Mouse (Mus musculus): ENCODE measurements at regions not wholly inside any gene's neighbourhood (a gene's known extent, or its start where the extent isn't known, plus 50 kb on each side); places are given as distances from the start of the nearest gene placed in this dataset.

- no peaks in the 10 kb centered on the region for H3K36me3 ChIP-seq (ENCODE audit: control insufficient read depth, insufficient read depth, low read length)
- H3K9me3 ChIP-seq (ENCODE audit: control insufficient read depth, low read length) = no peaks in the 10 kb centered on the region
- H3K4me3 ChIP-seq (ENCODE audit: low read length) = no peak overlapping the region
- WGBS = 82% methylated on average over 1 of the region's 1 CpGs
- H3K27me3 ChIP-seq (replicated peaks; ENCODE audit: control insufficient read depth, insufficient read depth, low read length) = no peaks in the 10 kb centered on the region
- no peak for ATAC-seq
- no peak overlapping the region for H3K9ac ChIP-seq (ENCODE audit: low read depth, low read length)
- no peak overlapping the region for H3K27ac ChIP-seq (ENCODE audit: low read length)
- H3K4me1 ChIP-seq (ENCODE audit: control insufficient read depth, insufficient read depth, low read length) = no peaks in the 10 kb centered on the region
- no peak overlapping the region for H3K4me2 ChIP-seq (ENCODE audit: low read depth, low read length)
Measured at GRCm38 (mm10) chr16:9335626-9336025, 505.7 kb downstream of the 1810013L24Rik start.

DNA sequence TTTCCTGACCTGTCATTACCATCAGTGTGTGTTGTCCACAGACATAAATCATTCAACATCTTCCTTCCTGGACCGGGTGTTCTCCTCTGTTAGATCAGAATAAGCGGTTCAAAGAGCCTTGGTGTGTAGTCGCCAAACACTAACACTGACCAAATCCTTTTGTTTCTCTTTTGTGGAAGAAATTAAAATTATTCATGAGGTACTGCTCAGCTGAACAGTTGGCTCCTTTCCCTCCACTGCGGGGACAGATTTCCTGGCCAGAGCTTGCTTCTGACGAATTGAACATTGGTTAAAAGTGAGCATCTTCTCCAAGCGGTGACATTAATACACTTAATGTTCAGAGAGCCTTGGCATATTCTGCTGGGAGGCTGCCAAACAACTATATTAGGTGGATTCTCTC, 506.2 kb downstream of the 1810013L24Rik start:
- no peak for ATAC-seq

GRCm38 (mm10) chr16:9339456-9339855, 509.6 kb downstream of the 1810013L24Rik start:
- WGBS = 73% methylated on average over 3 of the region's 3 CpGs
- no peak overlapping the region for H3K27ac ChIP-seq (ENCODE audit: low read length)
- no peaks in the 10 kb centered on the region for H3K4me1 ChIP-seq (ENCODE audit: control insufficient read depth, insufficient read depth, low read length)
- no peaks in the 10 kb centered on the region for H3K27me3 ChIP-seq (replicated peaks; ENCODE audit: control insufficient read depth, insufficient read depth, low read length)
- no peak overlapping the region for H3K9ac ChIP-seq (ENCODE audit: low read depth, low read length)
- no peak overlapping the region for H3K4me2 ChIP-seq (ENCODE audit: low read depth, low read length)
- H3K9me3 ChIP-seq (ENCODE audit: control insufficient read depth, low read length) = no peaks in the 10 kb centered on the region
- no peaks in the 10 kb centered on the region for H3K36me3 ChIP-seq (ENCODE audit: control insufficient read depth, insufficient read depth, low read length)
- no peak for ATAC-seq
- H3K4me3 ChIP-seq (ENCODE audit: low read length) = no peak overlapping the region

More for the DNA sequence above, 506.2 kb downstream of the 1810013L24Rik start:
- Histone ChIP-seq H3K9ac (ENCODE audit: low read depth, low read length) (no peak overlapping the region), H3K4me3 (ENCODE audit: low read length) (no peak overlapping the region), H3K4me2 (ENCODE audit: low read depth, low read length) (no peak overlapping the region), H3K27ac (ENCODE audit: low read length) (no peak overlapping the region), H3K9me3 (ENCODE audit: control insufficient read depth, low read length) (no peaks in the 10 kb centered on the region), H3K36me3 (ENCODE audit: control insufficient read depth, insufficient read depth, low read length) (no peaks in the 10 kb centered on the region), H3K4me1 (ENCODE audit: control insufficient read depth, insufficient read depth, low read length) (no peaks in the 10 kb centered on the region), H3K27me3 (replicated peaks; ENCODE audit: control insufficient read depth, insufficient read depth, low read length) (no peaks in the 10 kb centered on the region)
- WGBS = 69% methylated on average over 6 of the region's 6 CpGs

DNA sequence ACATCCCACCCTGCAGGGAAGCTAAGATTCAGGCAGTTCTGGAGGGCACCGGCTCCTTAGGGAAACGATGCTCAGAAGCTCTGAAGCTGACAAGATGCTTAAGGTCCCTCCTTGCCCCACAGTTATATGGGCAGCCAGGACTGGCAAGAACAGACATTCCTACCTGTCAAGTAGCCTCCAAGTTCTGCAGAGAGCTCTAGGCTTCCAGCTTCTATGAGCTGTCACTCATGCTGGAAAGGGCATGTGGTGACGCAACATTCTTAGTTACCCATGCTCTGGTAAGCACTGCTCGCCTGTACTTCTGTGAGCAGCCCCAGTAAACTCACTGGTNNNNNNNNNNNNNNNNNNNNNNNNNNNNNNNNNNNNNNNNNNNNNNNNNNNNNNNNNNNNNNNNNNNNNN, 511.3 kb downstream of the 1810013L24Rik start:
- H3K9ac ChIP-seq (ENCODE audit: low read depth, low read length) = no peak overlapping the region
- no peaks in the 10 kb centered on the region for H3K9me3 ChIP-seq (ENCODE audit: control insufficient read depth, low read length)
- H3K36me3 ChIP-seq (ENCODE audit: control insufficient read depth, insufficient read depth, low read length) = no peaks in the 10 kb centered on the region
- WGBS = 87% methylated on average over 4 of the region's 4 CpGs
- H3K4me3 ChIP-seq (ENCODE audit: low read length) = no peak overlapping the region
- H3K4me1 ChIP-seq (ENCODE audit: control insufficient read depth, insufficient read depth, low read length) = no peaks in the 10 kb centered on the region
- ATAC-seq = no peak
- H3K27ac ChIP-seq (ENCODE audit: low read length) = no peak overlapping the region
- H3K4me2 ChIP-seq (ENCODE audit: low read depth, low read length) = no peak overlapping the region
- H3K27me3 ChIP-seq (replicated peaks; ENCODE audit: control insufficient read depth, insufficient read depth, low read length) = no peaks in the 10 kb centered on the region

- H3K36me3 ChIP-seq (ENCODE audit: control insufficient read depth, insufficient read depth, low read length) = no peaks in the 10 kb centered on the region
- 88% methylated on average over 4 of the region's 4 CpGs for WGBS
- H3K27ac ChIP-seq (ENCODE audit: low read length) = no peak overlapping the region
- H3K9ac ChIP-seq (ENCODE audit: low read depth, low read length) = no peak overlapping the region
- no peaks in the 10 kb centered on the region for H3K9me3 ChIP-seq (ENCODE audit: control insufficient read depth, low read length)
- H3K4me1 ChIP-seq (ENCODE audit: control insufficient read depth, insufficient read depth, low read length) = no peaks in the 10 kb centered on the region
- no peaks in the 10 kb centered on the region for H3K27me3 ChIP-seq (replicated peaks; ENCODE audit: control insufficient read depth, insufficient read depth, low read length)
- no peak overlapping the region for H3K4me2 ChIP-seq (ENCODE audit: low read depth, low read length)
- no peak overlapping the region for H3K4me3 ChIP-seq (ENCODE audit: low read length)
- no peak for ATAC-seq
Measured at GRCm38 (mm10) chr16:9353811-9354210, 523.9 kb downstream of the 1810013L24Rik start.

DNA sequence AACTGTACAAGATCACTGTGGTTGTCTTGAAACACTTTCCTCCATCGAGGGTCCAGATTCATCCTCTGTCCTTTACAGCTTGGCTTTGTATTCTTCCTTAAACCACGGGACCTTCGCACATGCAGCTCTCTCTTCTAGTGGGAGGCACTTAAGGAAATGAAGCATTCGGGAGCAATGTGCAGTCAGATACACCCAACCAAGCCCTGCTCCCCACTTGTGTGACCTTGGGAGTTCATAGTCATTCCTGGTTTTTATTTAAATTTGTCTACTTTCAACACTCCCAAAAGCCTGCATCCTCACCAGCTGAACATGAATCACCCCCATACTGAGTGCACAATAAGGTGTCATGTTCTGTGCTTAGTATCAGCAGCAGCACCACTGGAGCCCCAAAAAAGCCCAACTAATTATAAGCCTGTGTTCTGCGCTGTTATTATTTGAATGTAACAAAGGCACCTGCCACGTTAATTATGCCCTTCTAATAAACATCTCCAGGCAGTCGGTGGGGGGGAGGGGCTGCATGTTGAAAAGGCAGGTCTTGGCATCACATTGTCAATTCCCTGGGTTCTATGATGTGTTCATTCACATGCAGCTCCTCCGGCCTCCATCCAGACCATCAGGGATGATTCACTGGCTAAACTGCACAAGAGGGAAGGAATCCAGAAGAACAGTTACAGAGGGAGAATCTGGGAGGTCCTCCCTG, 524.6 kb downstream of the 1810013L24Rik start:
- 81% methylated on average over 8 of the region's 8 CpGs for WGBS
- Histone ChIP-seq H3K36me3 (ENCODE audit: control insufficient read depth, insufficient read depth, low read length) (no peaks in the 10 kb centered on the region), H3K9me3 (ENCODE audit: control insufficient read depth, low read length) (no peaks in the 10 kb centered on the region), H3K4me1 (ENCODE audit: control insufficient read depth, insufficient read depth, low read length) (no peaks in the 10 kb centered on the region), H3K4me2 (ENCODE audit: low read depth, low read length) (no peak overlapping the region), H3K27ac (ENCODE audit: low read length) (no peak overlapping the region), H3K27me3 (replicated peaks; ENCODE audit: control insufficient read depth, insufficient read depth, low read length) (no peaks in the 10 kb centered on the region), H3K4me3 (ENCODE audit: low read length) (no peak overlapping the region), H3K9ac (ENCODE audit: low read depth, low read length) (no peak overlapping the region)
- ATAC-seq = no peak

DNA sequence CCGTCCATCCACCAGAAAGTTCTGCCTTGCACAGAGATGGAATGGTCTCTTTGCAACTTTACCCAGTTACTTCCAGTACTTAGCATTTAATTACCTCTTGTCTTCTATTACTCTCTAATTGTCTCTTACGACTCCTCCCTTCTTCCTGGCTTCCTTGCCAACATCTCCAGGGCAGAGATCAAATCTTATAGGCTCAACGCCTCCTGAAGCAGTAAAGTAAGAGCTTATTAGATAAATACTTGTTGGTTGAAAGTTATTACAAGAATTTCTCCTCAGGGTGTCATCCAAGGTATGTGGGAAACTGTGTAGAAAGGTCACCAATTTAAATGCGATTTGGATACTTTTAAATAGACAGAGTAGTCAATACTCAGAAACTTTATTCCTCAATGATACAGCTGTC, 528.8 kb downstream of the 1810013L24Rik start:
- H3K4me2 ChIP-seq (ENCODE audit: low read depth, low read length) = no peak overlapping the region
- H3K36me3 ChIP-seq (ENCODE audit: control insufficient read depth, insufficient read depth, low read length) = no peaks in the 10 kb centered on the region
- no peak overlapping the region for H3K27ac ChIP-seq (ENCODE audit: low read length)
- no peak overlapping the region for H3K4me3 ChIP-seq (ENCODE audit: low read length)
- H3K27me3 ChIP-seq (replicated peaks; ENCODE audit: control insufficient read depth, insufficient read depth, low read length) = no peaks in the 10 kb centered on the region
- no peaks in the 10 kb centered on the region for H3K9me3 ChIP-seq (ENCODE audit: control insufficient read depth, low read length)
- H3K9ac ChIP-seq (ENCODE audit: low read depth, low read length) = no peak overlapping the region
- no peak for ATAC-seq
- WGBS = 71% methylated on average over 4 of the region's 4 CpGs
- no peaks in the 10 kb centered on the region for H3K4me1 ChIP-seq (ENCODE audit: control insufficient read depth, insufficient read depth, low read length)

- Histone ChIP-seq H3K4me2 (ENCODE audit: low read depth, low read length) (no peak overlapping the region), H3K9me3 (ENCODE audit: control insufficient read depth, low read length) (no peaks in the 10 kb centered on the region), H3K9ac (ENCODE audit: low read depth, low read length) (no peak overlapping the region), H3K36me3 (ENCODE audit: control insufficient read depth, insufficient read depth, low read length) (no peaks in the 10 kb centered on the region), H3K4me1 (ENCODE audit: control insufficient read depth, insufficient read depth, low read length) (no peaks in the 10 kb centered on the region), H3K4me3 (ENCODE audit: low read length) (no peak overlapping the region), H3K27ac (ENCODE audit: low read length) (no peak overlapping the region), H3K27me3 (replicated peaks; ENCODE audit: control insufficient read depth, insufficient read depth, low read length) (no peaks in the 10 kb centered on the region)
- no peak for ATAC-seq
- WGBS = 88% methylated on average over 3 of the region's 3 CpGs
Measured at GRCm38 (mm10) chr16:9359399-9360135, 529.7 kb downstream of the 1810013L24Rik start.

GRCm38 (mm10) chr16:9360741-9361255, 530.9 kb downstream of the 1810013L24Rik start:
- Histone ChIP-seq H3K36me3 (ENCODE audit: control insufficient read depth, insufficient read depth, low read length) (no peaks in the 10 kb centered on the region), H3K9me3 (ENCODE audit: control insufficient read depth, low read length) (no peaks in the 10 kb centered on the region), H3K4me2 (ENCODE audit: low read depth, low read length) (no peak overlapping the region), H3K27me3 (replicated peaks; ENCODE audit: control insufficient read depth, insufficient read depth, low read length) (no peaks in the 10 kb centered on the region), H3K4me1 (ENCODE audit: control insufficient read depth, insufficient read depth, low read length) (no peaks in the 10 kb centered on the region), H3K9ac (ENCODE audit: low read depth, low read length) (no peak overlapping the region), H3K4me3 (ENCODE audit: low read length) (no peak overlapping the region), H3K27ac (ENCODE audit: low read length) (no peak overlapping the region)
- no peak for ATAC-seq
- 74% methylated on average over 3 of the region's 3 CpGs for WGBS
